Mouse (Mus musculus): ENCODE measurements around the gene Phf6. TPM values are rescaled to one million over a fixed set of nuclear protein-coding genes. Genes with fewer than 3 reads are reported as not detected.
"Not testable (repeated sequence)": the region's sequence is repeated elsewhere in the genome, so short reads cannot be mapped to it uniquely, and the experiment has no call there.

Phf6 gene
- polyA plus RNA-seq, 1 experiment from 2014 or later = 125 TPM

GRCm38 (mm10) chrX:52965149-52965548 lies 53.1 kb downstream of the Phf6 start:
- Histone ChIP-seq H3K27ac (ENCODE audit: low read depth, low read length) (no peak overlapping the region), H3K4me2 (no peak overlapping the region), H3K4me1 (ENCODE audit: control insufficient read depth, insufficient read depth, low read length) (no peaks in the 10 kb centered on the region), H3K4me3 (ENCODE audit: low read depth, low read length) (no peak overlapping the region), H3K36me3 (ENCODE audit: control insufficient read depth, insufficient read depth, low read length) (no peaks in the 10 kb centered on the region), H3K9me3 (ENCODE audit: control insufficient read depth, low read length) (no peaks in the 10 kb centered on the region), H3K27me3 (ENCODE audit: control insufficient read depth, insufficient read depth, low read length) (no peaks in the 10 kb centered on the region), H3K9ac (ENCODE audit: low read length) (no peak overlapping the region)
- ATAC-seq (ENCODE audit: low FRiP score) = no peak
- DNase-seq (ENCODE audit: low spot score, missing footprints) = no peak
- WGBS = 98% methylated on average over 2 of the region's 2 CpGs

- WGBS = 77% methylated on average over 3 of the region's 3 CpGs
- no peak for ATAC-seq (ENCODE audit: low FRiP score)
- Histone ChIP-seq H3K4me1 (ENCODE audit: control insufficient read depth, insufficient read depth, low read length) (no peaks in the 10 kb centered on the region), H3K27me3 (ENCODE audit: control insufficient read depth, insufficient read depth, low read length) (no peaks in the 10 kb centered on the region), H3K9me3 (ENCODE audit: control insufficient read depth, low read length) (no peaks in the 10 kb centered on the region), H3K4me2 (no peak overlapping the region), H3K9ac (ENCODE audit: low read length) (no peak overlapping the region), H3K4me3 (ENCODE audit: low read depth, low read length) (no peak overlapping the region), H3K36me3 (ENCODE audit: control insufficient read depth, insufficient read depth, low read length) (no peaks in the 10 kb centered on the region), H3K27ac (ENCODE audit: low read depth, low read length) (no peak overlapping the region)
- no peak for DNase-seq (ENCODE audit: low spot score, missing footprints)
Measured at GRCm38 (mm10) chrX:52971211-52972006, 59.3 kb downstream of the Phf6 start.

- no peaks in the 10 kb centered on the region for H3K9me3 ChIP-seq (ENCODE audit: control insufficient read depth, low read length)
- no peaks in the 10 kb centered on the region for H3K4me1 ChIP-seq (ENCODE audit: control insufficient read depth, insufficient read depth, low read length)
- ATAC-seq (ENCODE audit: low FRiP score) (no peak), DNase-seq (ENCODE audit: low spot score, missing footprints) (no peak)
- H3K36me3 ChIP-seq (ENCODE audit: control insufficient read depth, insufficient read depth, low read length) = no peaks in the 10 kb centered on the region
- H3K9ac ChIP-seq (ENCODE audit: low read length) = no peak overlapping the region
- no peak overlapping the region for H3K4me3 ChIP-seq (ENCODE audit: low read depth, low read length)
- WGBS = 72% methylated on average over 1 of the region's 1 CpGs
- no peak overlapping the region for H3K27ac ChIP-seq (ENCODE audit: low read depth, low read length)
- H3K27me3 ChIP-seq (ENCODE audit: control insufficient read depth, insufficient read depth, low read length) = no peaks in the 10 kb centered on the region
- H3K4me2 ChIP-seq = no peak overlapping the region
Measured at GRCm38 (mm10) chrX:52972129-52972528, 60.1 kb downstream of the Phf6 start.

GRCm38 (mm10) chrX:52972680-52973079 lies 60.6 kb downstream of the Phf6 start:
- Histone ChIP-seq H3K4me1 (ENCODE audit: control insufficient read depth, insufficient read depth, low read length) (no peaks in the 10 kb centered on the region), H3K9ac (ENCODE audit: low read length) (no peak overlapping the region), H3K36me3 (ENCODE audit: control insufficient read depth, insufficient read depth, low read length) (no peaks in the 10 kb centered on the region), H3K27me3 (ENCODE audit: control insufficient read depth, insufficient read depth, low read length) (no peaks in the 10 kb centered on the region), H3K4me3 (ENCODE audit: low read depth, low read length) (no peak overlapping the region), H3K27ac (ENCODE audit: low read depth, low read length) (no peak overlapping the region), H3K4me2 (no peak overlapping the region), H3K9me3 (ENCODE audit: control insufficient read depth, low read length) (no peaks in the 10 kb centered on the region)
- 83% methylated on average over 1 of the region's 1 CpGs for WGBS
- DNase-seq (ENCODE audit: low spot score, missing footprints) (no peak), ATAC-seq (ENCODE audit: low FRiP score) (no peak)

DNA sequence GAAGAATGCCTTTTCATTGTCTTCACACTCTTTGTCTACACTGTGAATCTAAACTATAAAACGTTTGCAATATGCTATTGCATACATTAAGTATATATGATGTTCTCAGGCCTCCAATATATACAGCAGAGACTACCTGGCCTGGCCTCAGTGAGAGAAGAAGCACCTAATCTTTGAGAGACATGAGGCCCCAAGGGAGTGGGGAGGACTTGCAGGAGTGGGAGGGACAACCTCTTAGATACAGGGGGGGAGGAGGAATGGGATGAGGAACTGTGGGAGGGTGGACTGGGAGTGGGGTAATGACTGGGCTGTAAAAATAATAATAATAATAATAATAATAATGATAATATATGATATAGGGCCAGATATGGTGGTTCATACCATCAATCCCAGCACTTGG lies 66.5 kb downstream of the Phf6 start:
- Histone ChIP-seq H3K36me3 (ENCODE audit: control insufficient read depth, insufficient read depth, low read length) (no peaks in the 10 kb centered on the region), H3K27ac (ENCODE audit: low read depth, low read length) (no peak overlapping the region), H3K9ac (ENCODE audit: low read length) (no peak overlapping the region), H3K9me3 (ENCODE audit: control insufficient read depth, low read length) (no peaks in the 10 kb centered on the region), H3K27me3 (ENCODE audit: control insufficient read depth, insufficient read depth, low read length) (no peaks in the 10 kb centered on the region), H3K4me2 (no peak overlapping the region), H3K4me1 (ENCODE audit: control insufficient read depth, insufficient read depth, low read length) (no peaks in the 10 kb centered on the region), H3K4me3 (ENCODE audit: low read depth, low read length) (no peak overlapping the region)
- ATAC-seq (ENCODE audit: low FRiP score) (no peak), DNase-seq (ENCODE audit: low spot score, missing footprints) (no peak)
- WGBS = 40% methylated on average over 1 of the region's 1 CpGs

DNA sequence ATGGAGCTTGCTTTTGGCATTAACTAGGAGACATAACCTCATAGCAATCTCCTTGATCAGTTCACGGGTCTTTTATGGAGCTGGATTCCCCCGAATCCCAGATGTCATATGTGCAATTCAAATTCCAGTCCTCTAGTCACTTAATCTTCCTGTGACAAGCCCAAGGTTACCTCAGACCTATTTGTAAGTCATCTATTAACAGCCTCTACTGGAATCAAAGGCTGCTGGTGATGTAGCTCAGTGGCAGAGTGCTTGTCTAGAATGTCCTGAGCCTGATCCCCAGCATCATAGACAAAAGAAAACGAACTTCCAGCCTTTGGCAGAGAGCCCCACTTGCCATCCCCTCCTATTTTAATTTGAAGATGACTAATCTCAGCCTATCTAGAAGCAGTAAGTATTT lies 69.3 kb downstream of the Phf6 start:
- no peaks in the 10 kb centered on the region for H3K9me3 ChIP-seq (ENCODE audit: control insufficient read depth, low read length)
- H3K27ac ChIP-seq (ENCODE audit: low read depth, low read length) = no peak overlapping the region
- no peaks in the 10 kb centered on the region for H3K4me1 ChIP-seq (ENCODE audit: control insufficient read depth, insufficient read depth, low read length)
- no peak overlapping the region for H3K4me3 ChIP-seq (ENCODE audit: low read depth, low read length)
- no peaks in the 10 kb centered on the region for H3K27me3 ChIP-seq (ENCODE audit: control insufficient read depth, insufficient read depth, low read length)
- no peak overlapping the region for H3K4me2 ChIP-seq
- WGBS = 82% methylated on average over 3 of the region's 3 CpGs
- ATAC-seq (ENCODE audit: low FRiP score) (no peak), DNase-seq (ENCODE audit: low spot score, missing footprints) (no peak)
- no peak overlapping the region for H3K9ac ChIP-seq (ENCODE audit: low read length)
- H3K36me3 ChIP-seq (ENCODE audit: control insufficient read depth, insufficient read depth, low read length) = no peaks in the 10 kb centered on the region

GRCm38 (mm10) chrX:52987905-52988783 lies 76.1 kb downstream of the Phf6 start, which contains the start of gene Hprt:
Gene Hprt, plus strand, starts transcription at chrX:52988137.
- Histone ChIP-seq H3K4me3 (ENCODE audit: low read depth, low read length) (peak within 1 kb of the TSS; percentile 60), H3K36me3 (ENCODE audit: control insufficient read depth, insufficient read depth, low read length) (no peaks in the 10 kb centered on the region), H3K4me1 (ENCODE audit: control insufficient read depth, insufficient read depth, low read length) (no peaks in the 10 kb centered on the region; the same call in 1 of the 2 replicates), H3K27me3 (ENCODE audit: control insufficient read depth, insufficient read depth, low read length) (no peaks in the 10 kb centered on the region), H3K27ac (ENCODE audit: low read depth, low read length) (peak within 1 kb of the TSS; percentile 54), H3K9ac (ENCODE audit: low read length) (peak within 1 kb of the TSS; percentile 81), H3K4me2 (peak within 1 kb of the TSS; percentile 43), H3K9me3 (ENCODE audit: control insufficient read depth, low read length) (no peaks in the 10 kb centered on the region)
- peak; percentile 94 for DNase-seq (ENCODE audit: low spot score, missing footprints)
- ATAC-seq (ENCODE audit: low FRiP score) = peak; percentile 97
- 18% methylated on average over 54 of the region's 72 CpGs for WGBS

DNA sequence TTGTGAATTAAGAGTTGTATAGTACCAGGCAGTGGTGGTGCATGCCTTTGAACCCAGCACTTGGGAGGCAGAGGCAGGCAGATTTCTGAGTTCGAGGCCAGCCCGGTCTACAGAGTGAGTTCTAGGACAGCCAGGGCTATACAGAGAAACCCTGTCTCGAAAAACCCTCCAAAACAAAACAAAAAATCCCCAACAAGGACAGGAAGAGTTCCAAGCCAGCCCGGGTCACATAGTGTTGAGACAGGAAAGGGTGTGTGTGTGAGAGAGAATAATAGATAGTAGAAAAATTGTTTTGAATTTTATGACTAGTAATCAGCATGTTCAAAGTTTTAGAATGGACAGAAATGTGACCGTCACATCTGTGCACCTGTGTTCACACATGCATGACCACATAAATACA lies 82.7 kb downstream of the Phf6 start:
- not testable (repeated sequence) for ATAC-seq (ENCODE audit: low FRiP score); H3K27ac ChIP-seq (ENCODE audit: low read depth, low read length); H3K27me3 ChIP-seq (ENCODE audit: control insufficient read depth, insufficient read depth, low read length); H3K9me3 ChIP-seq (ENCODE audit: control insufficient read depth, low read length); H3K4me3 ChIP-seq (ENCODE audit: low read depth, low read length); H3K9ac ChIP-seq (ENCODE audit: low read length); H3K36me3 ChIP-seq (ENCODE audit: control insufficient read depth, insufficient read depth, low read length); H3K4me1 ChIP-seq (ENCODE audit: control insufficient read depth, insufficient read depth, low read length); H3K4me2 ChIP-seq; DNase-seq (ENCODE audit: low spot score, missing footprints)
- 87% methylated on average over 5 of the region's 5 CpGs for WGBS

- H3K27ac ChIP-seq (ENCODE audit: low read depth, low read length); H3K27me3 ChIP-seq (ENCODE audit: control insufficient read depth, insufficient read depth, low read length); H3K36me3 ChIP-seq (ENCODE audit: control insufficient read depth, insufficient read depth, low read length); DNase-seq (ENCODE audit: low spot score, missing footprints); H3K9me3 ChIP-seq (ENCODE audit: control insufficient read depth, low read length); H3K4me3 ChIP-seq (ENCODE audit: low read depth, low read length); H3K9ac ChIP-seq (ENCODE audit: low read length); ATAC-seq (ENCODE audit: low FRiP score); H3K4me2 ChIP-seq; H3K4me1 ChIP-seq (ENCODE audit: control insufficient read depth, insufficient read depth, low read length): not testable (repeated sequence)
- 62% methylated on average over 4 of the region's 4 CpGs for WGBS
Measured at GRCm38 (mm10) chrX:53004887-53005286, 92.8 kb downstream of the Phf6 start.
